Mouse (Mus musculus) intestine, embryonic 14.5 days (tissue): ENCODE data around the gene Uqcc3. TPM values are rescaled to one million over a fixed set of nuclear protein-coding genes. Genes with fewer than 3 reads are reported as not detected.

Source experiments
- ATAC-seq: fragments of 200-750 bp; cut with Nextera tagmentation; replicated peaks from 2 replicates; pipeline ENCODE4 v1.8.0; 2017; ENCODE audit warnings: low read depth, moderate number of reproducible peaks, moderate TSS enrichment, moderate library complexity; ENCODE audit not compliant: low FRiP score, low TSS enrichment
- DNase-seq: peaks from one replicate; pipeline ENCODE4 v3.0.0-alpha.2; 2018; ENCODE audit warnings: low spot score
- H3K27ac ChIP-seq: fragments of 300-500 bp; sonication (generic); 2 replicates; pipeline ENCODE4 v1.5.1; 2014; ENCODE audit warnings: low read depth, mild to moderate bottlenecking, control low read depth
- H3K27me3 ChIP-seq: fragments of 300-500 bp; sonication (generic); replicated peaks from 2 replicates; pipeline ENCODE4 v1.6.1; 2014; ENCODE audit warnings: low read length, control low read depth; ENCODE audit not compliant: control insufficient read depth, insufficient read depth
- H3K36me3 ChIP-seq: fragments of 300-500 bp; sonication (generic); 2 replicates; pipeline ENCODE4 v1.6.1; 2014; ENCODE audit warnings: low read length, control low read depth; ENCODE audit not compliant: control insufficient read depth, insufficient read depth
- H3K4me1 ChIP-seq: fragments of 300-500 bp; sonication (generic); replicated peaks from 2 replicates; pipeline ENCODE4 v1.6.1; 2014; ENCODE audit warnings: low read length, control low read depth, mixed read lengths; ENCODE audit not compliant: control insufficient read depth, insufficient read depth
- H3K4me2 ChIP-seq: fragments of 300-500 bp; sonication (generic); 2 replicates; pipeline ENCODE4 v1.6.1; 2014; ENCODE audit warnings: low read length
- H3K4me3 ChIP-seq: fragments of 300-500 bp; sonication (generic); 2 replicates; pipeline ENCODE4 v1.5.1; 2014; ENCODE audit warnings: low read depth, low read length, control low read depth, mixed read lengths
- H3K9ac ChIP-seq: fragments of 300-500 bp; sonication (generic); 2 replicates; pipeline ENCODE4 v1.6.1; 2014; ENCODE audit warnings: mild to moderate bottlenecking, low read length
- H3K9me3 ChIP-seq: fragments of 300-500 bp; sonication (generic); 2 replicates; pipeline ENCODE4 v1.6.1; 2016; ENCODE audit warnings: low read length, control low read depth; ENCODE audit not compliant: control insufficient read depth
- WGBS: fragments of 180-500 bp; shearing (Covaris S2); extraction: QIAGEN DNeasy Blood & Tissue Kit; methylation state at CpG from one replicate; pipeline ENCODE4 v1.1.7; 2014; 5-methylcytosine and 5-hydroxymethylcytosine counted together
- polyA plus RNA-seq: library from polyadenylated mRNA; unstranded; fragments of >200 nt; fragmentation: Nextera tagmentation; extraction: Ambion mirVana; gene quantifications from 2 replicates; pipeline ENCODE4 v1.2.1, GENCODE M21; 2014

Uqcc3 gene
- polyA plus RNA-seq, 1 experiment from 2014 or later: 57.1 TPM

GRCm38 (mm10) chr19:8864265-8864664, 16.5 kb downstream of the Uqcc3 start:
- DNase-seq: no peak
- 85% methylated on average over 6 of the region's 6 CpGs for WGBS
- H3K36me3 ChIP-seq: no peaks in the 10 kb centered on the region
- no peaks in the 10 kb centered on the region for H3K4me1 ChIP-seq
- H3K4me3 ChIP-seq: no peak overlapping the region
- H3K27me3 ChIP-seq: no peaks in the 10 kb centered on the region
- no peak for ATAC-seq
- no peak overlapping the region for H3K4me2 ChIP-seq
- H3K27ac ChIP-seq: no peak overlapping the region
- H3K9ac ChIP-seq: no peak overlapping the region
- no peaks in the 10 kb centered on the region for H3K9me3 ChIP-seq

DNA sequence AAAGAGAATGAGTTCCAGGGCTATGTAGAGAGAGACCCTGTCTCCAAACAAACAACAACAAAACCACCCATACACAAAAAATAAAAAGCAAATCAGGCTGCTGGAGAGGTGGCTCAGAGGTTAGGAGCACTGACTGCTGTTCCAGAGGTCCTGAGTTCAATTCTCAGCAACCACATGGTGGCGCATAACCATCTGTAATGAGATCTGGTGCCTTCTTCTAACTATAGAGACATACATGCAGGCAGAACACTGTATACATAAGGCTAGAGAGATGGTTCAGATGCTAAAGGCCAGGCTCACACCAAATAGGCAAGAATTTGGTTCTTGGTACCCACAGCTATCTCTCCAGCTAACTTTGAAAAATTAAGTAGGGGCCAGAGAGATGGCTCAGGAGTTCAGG, 21.7 kb downstream of the Uqcc3 start:
- 17% methylated on average over 1 of the region's 1 CpGs for WGBS
- ATAC-seq: no peak

GRCm38 (mm10) chr19:8857689-8858088, 23.0 kb downstream of the Uqcc3 start:
- Histone ChIP-seq H3K4me2 (no peak overlapping the region), H3K36me3 (no peaks in the 10 kb centered on the region), H3K27ac (no peak overlapping the region), H3K4me3 (no peak overlapping the region), H3K4me1 (no peaks in the 10 kb centered on the region), H3K9ac (no peak overlapping the region), H3K27me3 (no peaks in the 10 kb centered on the region; the same call in 1 of the 2 replicates), H3K9me3 (no peaks in the 10 kb centered on the region)
- 42% methylated on average over 4 of the region's 4 CpGs for WGBS
- ATAC-seq: peak; percentile 71; the same call in 1 of the 2 replicates
- DNase-seq: no peak

More for the DNA sequence above, 21.7 kb downstream of the Uqcc3 start:
- Histone ChIP-seq H3K9ac (no peak overlapping the region), H3K36me3 (no peaks in the 10 kb centered on the region), H3K27ac (no peak overlapping the region), H3K4me3 (no peak overlapping the region), H3K4me1 (no peaks in the 10 kb centered on the region), H3K4me2 (no peak overlapping the region), H3K27me3 (no peaks in the 10 kb centered on the region; the same call in 1 of the 2 replicates), H3K9me3 (no peaks in the 10 kb centered on the region)
- no peak for DNase-seq

GRCm38 (mm10) chr19:8853117-8853516, 27.6 kb downstream of the Uqcc3 start:
- ATAC-seq: no peak
- 88% methylated on average over 3 of the region's 3 CpGs for WGBS

GRCm38 (mm10) chr19:8852236-8852928, 28.3 kb downstream of the Uqcc3 start:
- H3K9me3 ChIP-seq: no peaks in the 10 kb centered on the region
- H3K36me3 ChIP-seq: peaks cover 6% of the 10 kb centered on the region; the same call in 1 of the 2 replicates
- H3K4me3 ChIP-seq: no peak overlapping the region
- WGBS: 57% methylated on average over 10 of the region's 10 CpGs
- H3K4me2 ChIP-seq: no peak overlapping the region
- peaks cover 7% of the 10 kb centered on the region; the same call in 1 of the 2 replicates for H3K4me1 ChIP-seq
- no peak overlapping the region for H3K27ac ChIP-seq
- ATAC-seq (no peak), DNase-seq (no peak)
- H3K9ac ChIP-seq: no peak overlapping the region
- no peaks in the 10 kb centered on the region; the same call in 1 of the 2 replicates for H3K27me3 ChIP-seq

More at GRCm38 (mm10) chr19:8853117-8853516, 27.6 kb downstream of the Uqcc3 start:
- Histone ChIP-seq H3K4me3 (no peak overlapping the region), H3K36me3 (peaks cover 5% of the 10 kb centered on the region; the same call in 1 of the 2 replicates), H3K27ac (no peak overlapping the region), H3K4me1 (peaks cover 7% of the 10 kb centered on the region; the same call in 1 of the 2 replicates), H3K9me3 (no peaks in the 10 kb centered on the region), H3K4me2 (no peak overlapping the region), H3K27me3 (no peaks in the 10 kb centered on the region; the same call in 1 of the 2 replicates), H3K9ac (no peak overlapping the region)
- no peak for DNase-seq

- Histone ChIP-seq H3K27ac (no peak overlapping the region), H3K36me3 (peaks cover 14% of the 10 kb centered on the region), H3K4me2 (no peak overlapping the region), H3K4me1 (peaks cover 7% of the 10 kb centered on the region; the same call in 1 of the 2 replicates), H3K4me3 (no peak overlapping the region), H3K9ac (no peak overlapping the region), H3K27me3 (no peaks in the 10 kb centered on the region; the same call in 1 of the 2 replicates), H3K9me3 (no peaks in the 10 kb centered on the region)
- no peak for ATAC-seq
- WGBS: 51% methylated on average over 7 of the region's 7 CpGs
- no peak for DNase-seq
These were observed 29.1 kb downstream of the Uqcc3 start for GRCm38 (mm10) chr19:8851639-8852038.

DNA sequence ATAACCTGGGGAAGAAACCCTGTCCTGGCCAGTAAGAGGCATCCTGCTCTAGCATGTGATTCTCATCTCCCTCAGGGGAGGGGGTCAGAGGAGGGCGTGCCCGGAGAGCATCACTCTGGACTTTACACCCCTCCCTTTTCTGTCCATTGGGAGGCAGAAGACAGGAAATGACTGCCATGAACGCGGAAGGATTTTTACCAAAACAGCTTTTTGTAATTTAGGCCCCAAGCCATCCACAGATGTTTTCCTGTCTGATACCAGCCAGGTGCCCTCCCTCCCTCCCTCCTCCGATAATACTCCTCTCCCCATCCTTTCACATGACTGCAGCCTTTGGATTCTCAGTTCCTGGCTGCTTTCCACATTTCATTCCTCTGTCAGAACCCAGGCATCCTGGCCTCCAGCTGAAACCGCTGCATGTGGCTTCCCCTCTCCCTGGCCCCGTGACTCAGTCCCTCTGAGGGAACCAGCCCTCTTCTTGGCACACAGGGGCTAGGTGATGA, 30.3 kb downstream of the Uqcc3 start, which contains the start of gene Lrrn4cl:
TSS of gene Lrrn4cl (plus strand) at position 367 of the 500 bp plus-strand sequence.
- Histone ChIP-seq H3K36me3 (peaks cover 22% of the 10 kb centered on the region), H3K9ac (peak within 1 kb of the TSS; percentile 10; the same call in 1 of the 2 replicates), H3K4me1 (peaks cover 7% of the 10 kb centered on the region; the same call in 1 of the 2 replicates), H3K4me3 (peak within 1 kb of the TSS; percentile 6; the same call in 1 of the 2 replicates), H3K27me3 (no peaks in the 10 kb centered on the region), H3K4me2 (peak within 1 kb of the TSS; percentile 33), H3K9me3 (no peaks in the 10 kb centered on the region), H3K27ac (peak within 1 kb of the TSS; percentile 59)
- ATAC-seq (peak; percentile 69), DNase-seq (peak; percentile 71)
- 25% methylated on average over 7 of the region's 7 CpGs for WGBS

GRCm38 (mm10) chr19:8848356-8848755, 32.4 kb downstream of the Uqcc3 start:
- Histone ChIP-seq H3K27ac (no peak overlapping the region), H3K4me1 (peaks cover 7% of the 10 kb centered on the region; the same call in 1 of the 2 replicates), H3K4me3 (no peak overlapping the region), H3K4me2 (no peak overlapping the region), H3K9ac (no peak overlapping the region), H3K27me3 (no peaks in the 10 kb centered on the region), H3K9me3 (no peaks in the 10 kb centered on the region), H3K36me3 (peaks cover 22% of the 10 kb centered on the region)
- no peak for DNase-seq
- ATAC-seq: no peak
- 65% methylated on average over 5 of the region's 5 CpGs for WGBS
